Mouse (Mus musculus): ENCODE data around the gene Chmp6. TPM values are rescaled to one million over a fixed set of nuclear protein-coding genes. Genes with fewer than 3 reads are reported as not detected.
A peak's percentile ranks its signal among the peaks of the same experiment; 100 is the strongest.

Chmp6 gene
- total and polyA plus RNA-seq, 3 experiments: 25.9 to 30.1 (median 26.8) TPM

DNA sequence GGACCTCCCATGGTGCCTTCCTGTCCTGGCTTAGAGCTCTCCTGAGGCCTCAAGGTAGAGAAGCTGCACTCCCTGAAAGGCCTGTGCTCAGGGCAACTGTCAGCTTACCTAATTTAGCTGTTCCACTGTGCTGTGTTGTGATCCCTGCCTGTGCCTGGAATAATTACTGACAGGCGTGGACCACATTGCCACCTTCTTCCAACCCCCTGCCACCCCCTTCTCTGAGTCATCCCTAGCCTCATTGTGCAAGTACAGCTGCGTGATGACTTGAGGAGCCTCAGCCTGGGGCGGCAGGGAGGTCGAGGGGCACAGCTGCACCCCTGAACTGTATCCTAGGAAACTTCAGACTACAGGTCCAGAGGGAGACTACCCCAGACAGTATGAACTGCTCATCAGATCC is 35.1 kb downstream of the Chmp6 start:
- intact Hi-C loops (cut with DNase I): no loop called here
- peaks cover under 1% of the 10 kb centered on the region; the same call in 1 of the 2 replicates for H3K79me2 ChIP-seq (replicated peaks; ENCODE audit: control insufficient read depth, insufficient read depth, low read length)
- 59% methylated on average over 4 of the region's 4 CpGs for WGBS
- no peaks in the 10 kb centered on the region for H3K36me3 ChIP-seq (ENCODE audit: control insufficient read depth, insufficient read depth, low read length)
- H3K4me3 ChIP-seq: no peak overlapping the region
- no peaks in the 10 kb centered on the region for H3K27me3 ChIP-seq (ENCODE audit: control insufficient read depth, insufficient read depth, low read length)
- H3K9ac ChIP-seq (ENCODE audit: low read depth, low read length): no peak overlapping the region
- TF ChIP-seq CTCF (IDR thresholded peaks at IDR 0.05): no peak
- no peak for TF ChIP-seq POLR2A (IDR thresholded peaks at IDR 0.05; ENCODE audit: insufficient read depth, low read depth, low read length)
- no peak for TF ChIP-seq EP300 (IDR thresholded peaks at IDR 0.05; ENCODE audit: insufficient read depth, low read depth, low read length)
- DNase-seq: no peak
- H3K27ac ChIP-seq: peak overlapping the region; percentile 49; the same call in 1 of the 2 replicates
- H3K4me1 ChIP-seq (ENCODE audit: control insufficient read depth, insufficient read depth, low read length): peaks cover 44% of the 10 kb centered on the region

- 42% methylated on average over 2 of the region's 2 CpGs for WGBS
- intact Hi-C loops (cut with DNase I): no loop called here
- Histone ChIP-seq H3K4me3 (no peak overlapping the region), H3K27ac (peak overlapping the region; percentile 49), H3K9ac (ENCODE audit: low read depth, low read length) (no peak overlapping the region), H3K36me3 (ENCODE audit: control insufficient read depth, insufficient read depth, low read length) (no peaks in the 10 kb centered on the region), H3K27me3 (ENCODE audit: control insufficient read depth, insufficient read depth, low read length) (no peaks in the 10 kb centered on the region), H3K79me2 (replicated peaks; ENCODE audit: control insufficient read depth, insufficient read depth, low read length) (no peaks in the 10 kb centered on the region), H3K4me1 (ENCODE audit: control insufficient read depth, insufficient read depth, low read length) (peaks cover 47% of the 10 kb centered on the region)
- TF ChIP-seq EP300 (IDR thresholded peaks at IDR 0.05; ENCODE audit: insufficient read depth, low read depth, low read length) (no peak), POLR2A (IDR thresholded peaks at IDR 0.05; ENCODE audit: insufficient read depth, low read depth, low read length) (no peak), CTCF (IDR thresholded peaks at IDR 0.05) (no peak)
- peak in 1 of 2 experiments; percentile 53 for DNase-seq
Measured at GRCm38 (mm10) chr11:119948803-119949202, 35.6 kb downstream of the Chmp6 start.

GRCm38 (mm10) chr11:119950535-119950934 is 37.3 kb downstream of the Chmp6 start:
- no peaks in the 10 kb centered on the region for H3K79me2 ChIP-seq (replicated peaks; ENCODE audit: control insufficient read depth, insufficient read depth, low read length)
- H3K27me3 ChIP-seq (ENCODE audit: control insufficient read depth, insufficient read depth, low read length): no peaks in the 10 kb centered on the region
- no peak overlapping the region for H3K9ac ChIP-seq (ENCODE audit: low read depth, low read length)
- no peak for TF ChIP-seq CTCF (IDR thresholded peaks at IDR 0.05)
- TF ChIP-seq POLR2A (IDR thresholded peaks at IDR 0.05; ENCODE audit: insufficient read depth, low read depth, low read length): no peak
- TF ChIP-seq EP300 (IDR thresholded peaks at IDR 0.05; ENCODE audit: insufficient read depth, low read depth, low read length): no peak
- DNase-seq: no peak
- 99% methylated on average over 3 of the region's 3 CpGs for WGBS
- H3K4me1 ChIP-seq (ENCODE audit: control insufficient read depth, insufficient read depth, low read length): peaks cover 52% of the 10 kb centered on the region
- H3K36me3 ChIP-seq (ENCODE audit: control insufficient read depth, insufficient read depth, low read length): no peaks in the 10 kb centered on the region
- intact Hi-C loops (cut with DNase I): no loop called here
- H3K4me3 ChIP-seq: no peak overlapping the region
- no peak overlapping the region for H3K27ac ChIP-seq

- H3K9ac ChIP-seq (ENCODE audit: low read depth, low read length): no peak overlapping the region
- peaks cover 56% of the 10 kb centered on the region for H3K4me1 ChIP-seq (ENCODE audit: control insufficient read depth, insufficient read depth, low read length)
- no peaks in the 10 kb centered on the region for H3K36me3 ChIP-seq (ENCODE audit: control insufficient read depth, insufficient read depth, low read length)
- H3K79me2 ChIP-seq (replicated peaks; ENCODE audit: control insufficient read depth, insufficient read depth, low read length): no peaks in the 10 kb centered on the region
- intact Hi-C loops (cut with DNase I): no loop called here
- no peak overlapping the region for H3K4me3 ChIP-seq
- H3K27me3 ChIP-seq (ENCODE audit: control insufficient read depth, insufficient read depth, low read length): no peaks in the 10 kb centered on the region
- no peak for DNase-seq
- 84% methylated on average over 6 of the region's 6 CpGs for whole genome bisulfite sequencing
- no peak overlapping the region for H3K27ac ChIP-seq
- TF ChIP-seq EP300 (IDR thresholded peaks at IDR 0.05; ENCODE audit: insufficient read depth, low read depth, low read length) (no peak), CTCF (IDR thresholded peaks at IDR 0.05) (no peak), POLR2A (IDR thresholded peaks at IDR 0.05; ENCODE audit: insufficient read depth, low read depth, low read length) (no peak)
Measured at GRCm38 (mm10) chr11:119951326-119951725, 38.1 kb downstream of the Chmp6 start.

DNA sequence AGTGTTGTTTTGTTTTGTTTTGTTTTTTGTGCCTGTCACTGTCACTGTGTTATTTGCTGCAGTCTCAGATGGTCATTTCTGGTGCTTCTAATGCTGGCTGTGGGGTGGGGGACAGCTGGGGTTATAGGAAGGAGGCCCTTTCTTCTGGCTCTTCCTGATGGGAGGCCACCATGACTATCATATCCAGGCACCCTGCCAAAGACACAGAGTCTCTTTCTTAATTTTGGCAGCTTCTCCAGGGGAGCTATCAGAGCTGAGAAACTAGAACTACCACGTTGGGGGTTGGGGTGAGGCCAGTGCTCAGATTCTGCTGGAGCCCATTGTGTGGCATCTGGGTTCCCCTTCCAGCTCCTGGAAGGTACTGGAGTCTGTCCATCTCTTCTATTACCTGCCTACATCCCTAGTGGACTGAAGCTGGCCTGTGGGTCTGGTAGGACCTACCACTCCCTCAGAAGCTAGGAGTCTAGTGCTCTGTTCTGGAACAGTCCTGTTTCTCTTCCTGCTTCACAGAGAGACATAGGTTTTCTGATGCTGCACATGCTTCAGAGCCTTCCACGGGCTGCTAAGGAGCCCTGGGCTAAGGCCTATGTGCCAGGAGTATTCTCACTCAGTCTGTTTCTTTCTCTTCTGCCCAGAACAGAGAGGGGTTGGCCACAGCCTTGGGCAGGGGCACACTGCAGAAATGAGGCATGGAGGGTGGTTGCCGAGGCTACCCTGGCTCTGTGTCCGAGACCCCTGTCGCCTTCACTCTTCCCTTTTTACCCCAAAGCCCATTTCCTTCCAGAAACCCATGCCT is 39.4 kb downstream of the Chmp6 start:
- Histone ChIP-seq H3K27ac (peak overlapping the region; percentile 70), H3K4me3 (no peak overlapping the region), H3K27me3 (ENCODE audit: control insufficient read depth, insufficient read depth, low read length) (no peaks in the 10 kb centered on the region), H3K79me2 (replicated peaks; ENCODE audit: control insufficient read depth, insufficient read depth, low read length) (no peaks in the 10 kb centered on the region), H3K9ac (ENCODE audit: low read depth, low read length) (no peak overlapping the region), H3K4me1 (ENCODE audit: control insufficient read depth, insufficient read depth, low read length) (peaks cover 52% of the 10 kb centered on the region), H3K36me3 (ENCODE audit: control insufficient read depth, insufficient read depth, low read length) (no peaks in the 10 kb centered on the region)
- intact Hi-C loops (cut with DNase I): no loop called here
- 48% methylated on average over 5 of the region's 5 CpGs for WGBS
- TF ChIP-seq CTCF (IDR thresholded peaks at IDR 0.05) (no peak), POLR2A (IDR thresholded peaks at IDR 0.05; ENCODE audit: insufficient read depth, low read depth, low read length) (no peak), EP300 (IDR thresholded peaks at IDR 0.05; ENCODE audit: insufficient read depth, low read depth, low read length) (no peak)
- DNase-seq: peak; percentile 57 to 79

- Histone ChIP-seq H3K27ac (peak overlapping the region; percentile 40), H3K79me2 (replicated peaks; ENCODE audit: control insufficient read depth, insufficient read depth, low read length) (no peaks in the 10 kb centered on the region), H3K4me1 (ENCODE audit: control insufficient read depth, insufficient read depth, low read length) (peaks cover 39% of the 10 kb centered on the region), H3K27me3 (ENCODE audit: control insufficient read depth, insufficient read depth, low read length) (no peaks in the 10 kb centered on the region), H3K36me3 (ENCODE audit: control insufficient read depth, insufficient read depth, low read length) (no peaks in the 10 kb centered on the region), H3K9ac (ENCODE audit: low read depth, low read length) (no peak overlapping the region), H3K4me3 (no peak overlapping the region)
- no peak for TF ChIP-seq POLR2A (IDR thresholded peaks at IDR 0.05; ENCODE audit: insufficient read depth, low read depth, low read length)
- no peak for TF ChIP-seq EP300 (IDR thresholded peaks at IDR 0.05; ENCODE audit: insufficient read depth, low read depth, low read length)
- TF ChIP-seq CTCF (IDR thresholded peaks at IDR 0.05): no peak
- DNase-seq: no peak
- intact Hi-C loops (cut with DNase I): loop anchor here (2.0 kb wide), 1 partner anchor 23 kb away; no protein-coding TSS in a partner anchor
- 65% methylated on average over 4 of the region's 4 CpGs for WGBS
Measured at GRCm38 (mm10) chr11:119954233-119954632, 41.0 kb downstream of the Chmp6 start.
